14 mouse cellular contexts compared by ENCODE assay signal in the genomic region with DNA sequence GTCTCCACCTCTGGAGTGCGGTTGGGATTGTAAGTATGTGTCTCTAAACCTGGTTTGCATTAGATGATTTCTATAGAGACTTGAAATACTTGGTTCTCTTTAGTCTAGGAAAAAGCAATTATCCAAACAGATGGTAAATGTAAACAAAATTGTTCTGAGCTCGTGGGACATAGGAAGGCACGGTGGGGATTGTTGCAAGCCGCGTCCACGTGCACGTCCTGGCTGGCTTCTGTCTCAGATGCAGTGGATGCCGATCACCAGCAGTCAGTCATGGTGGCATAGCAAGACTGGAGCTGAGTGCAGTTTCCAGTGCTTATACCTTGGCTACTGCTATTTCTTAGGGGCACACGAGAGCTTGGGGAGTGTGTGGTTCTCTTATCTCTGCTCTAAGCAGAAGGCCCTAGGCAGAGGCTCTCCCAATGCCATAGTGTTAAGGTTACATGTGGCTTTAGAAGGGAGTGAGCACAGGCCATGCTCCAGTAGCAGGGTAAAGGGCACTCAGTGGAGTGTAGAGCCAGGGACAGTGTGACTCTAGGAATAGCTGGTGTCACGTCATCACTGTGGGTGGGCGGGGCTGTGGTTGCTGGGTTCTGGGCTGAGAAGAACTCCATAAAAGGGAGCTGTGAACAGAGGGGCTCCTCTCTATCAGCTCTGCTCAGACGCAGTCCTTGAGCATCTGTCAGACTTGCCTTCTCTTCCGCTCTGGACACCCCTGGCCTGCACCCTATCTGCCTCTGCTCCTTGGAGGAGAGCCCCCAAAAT. TPM values are rescaled to one million over a fixed set of nuclear protein-coding genes. Genes with fewer than 3 reads are reported as not detected.
DNase-seq lines count a peak whose midpoint lies in the region; ATAC-seq and TF ChIP-seq lines count a peak whose summit lies in the region.
"Had no signal": no experiment of that assay in that cellular context is flagged by ENCODE, and none has a peak within 500 bp of the region (broad histone marks: within the 10 kb centered on the region; RNA-seq: fewer than 3 reads in every experiment).

No protein-coding gene starts in this region.

- no peak for TF ChIP-seq CTCF in lung, embryonic 14.5 days (IDR thresholded peaks at IDR 0.05; ENCODE audit: low read depth)
- no peak for TF ChIP-seq CTCF in lung, adult 2 months (IDR thresholded peaks at IDR 0.05; ENCODE audit: insufficient read depth, low read length)

- H3K27me3 ChIP-seq in lung, embryonic 14.5 days (ENCODE audit: insufficient read depth, low read length) = no peaks in the 10 kb centered on the region
- H3K27me3 ChIP-seq in heart, embryonic 12.5 days (replicated peaks) = no peaks in the 10 kb centered on the region
- no peaks in the 10 kb centered on the region for H3K27me3 ChIP-seq in liver, embryonic 12.5 days (replicated peaks)
- no peaks in the 10 kb centered on the region; the same call in 1 of the 2 replicates for H3K27me3 ChIP-seq in stomach, embryonic 15.5 days (replicated peaks)
- H3K27me3 ChIP-seq in forebrain, embryonic 15.5 days = no peaks in the 10 kb centered on the region
- H3K27me3 ChIP-seq: midbrain, embryonic 12.5 days had no signal

- no peak overlapping the region for H3K4me2 ChIP-seq in lung, embryonic 14.5 days
- no peak overlapping the region for H3K4me2 ChIP-seq in heart, embryonic 12.5 days
- H3K4me2 ChIP-seq in liver, embryonic 12.5 days = no peak overlapping the region
- H3K4me2 ChIP-seq in stomach, embryonic 15.5 days = no peak overlapping the region
- H3K4me2 ChIP-seq in forebrain, embryonic 15.5 days (replicated peaks) = no peak overlapping the region
- H3K4me2 ChIP-seq: hindbrain, embryonic 14.5 days; midbrain, embryonic 12.5 days had no signal

- H3K9ac ChIP-seq in lung, embryonic 14.5 days = no peak overlapping the region
- H3K9ac ChIP-seq in heart, embryonic 12.5 days = no peak overlapping the region
- H3K9ac ChIP-seq in liver, embryonic 12.5 days = no peak overlapping the region
- H3K9ac ChIP-seq in stomach, embryonic 15.5 days = no peak overlapping the region
- H3K9ac ChIP-seq in forebrain, embryonic 15.5 days (replicated peaks) = no peak overlapping the region
- H3K9ac ChIP-seq: hindbrain, embryonic 14.5 days; midbrain, embryonic 12.5 days had no signal

- H3K4me3 ChIP-seq in lung, embryonic 14.5 days (ENCODE audit: low read depth, low read length) = no peak overlapping the region
- H3K4me3 ChIP-seq in lung, adult 2 months (replicated peaks; ENCODE audit: extremely low read depth, low read depth, low read length) = no peak overlapping the region
- H3K4me3 ChIP-seq in heart, embryonic 12.5 days = no peak overlapping the region
- H3K4me3 ChIP-seq in liver, embryonic 12.5 days = no peak overlapping the region
- no peak overlapping the region for H3K4me3 ChIP-seq in stomach, embryonic 15.5 days (replicated peaks)
- no peak overlapping the region for H3K4me3 ChIP-seq in forebrain, embryonic 15.5 days
- H3K4me3 ChIP-seq: erythroblast, embryonic 14.5 days; midbrain, embryonic 12.5 days had no signal

- WGBS in lung, embryonic 14.5 days = 51% methylated on average over 13 of the region's 13 CpGs
- WGBS in lung, adult 2 months = 70% methylated on average over 13 of the region's 13 CpGs
- 66% methylated on average over 13 of the region's 13 CpGs for WGBS in heart, embryonic 12.5 days
- 61% methylated on average over 13 of the region's 13 CpGs for WGBS in liver, embryonic 12.5 days (ENCODE audit: insufficient replicate concordance)
- 57% methylated on average over 13 of the region's 13 CpGs for WGBS in stomach, embryonic 15.5 days
- WGBS in forebrain, embryonic 15.5 days = 88% methylated on average over 13 of the region's 13 CpGs

- no peaks in the 10 kb centered on the region for H3K9me3 ChIP-seq in lung, embryonic 14.5 days (ENCODE audit: low read depth, low read length)
- no peaks in the 10 kb centered on the region for H3K9me3 ChIP-seq in heart, embryonic 12.5 days (replicated peaks)
- H3K9me3 ChIP-seq in liver, embryonic 12.5 days (replicated peaks) = no peaks in the 10 kb centered on the region
- H3K9me3 ChIP-seq in stomach, embryonic 15.5 days = no peaks in the 10 kb centered on the region
- H3K9me3 ChIP-seq in forebrain, embryonic 15.5 days = no peaks in the 10 kb centered on the region
- H3K9me3 ChIP-seq: midbrain, embryonic 12.5 days had no signal

- H3K4me1 ChIP-seq in lung, embryonic 14.5 days (ENCODE audit: insufficient read depth) = no peaks in the 10 kb centered on the region
- H3K4me1 ChIP-seq in lung, adult 2 months (ENCODE audit: control insufficient read depth, insufficient read depth, low read length) = no peaks in the 10 kb centered on the region; the same call in 1 of the 2 replicates
- H3K4me1 ChIP-seq in heart, embryonic 12.5 days (replicated peaks) = peaks cover 63% of the 10 kb centered on the region
- H3K4me1 ChIP-seq in liver, embryonic 12.5 days = peaks cover 26% of the 10 kb centered on the region
- H3K4me1 ChIP-seq in stomach, embryonic 15.5 days = no peaks in the 10 kb centered on the region
- no peaks in the 10 kb centered on the region for H3K4me1 ChIP-seq in forebrain, embryonic 15.5 days
- H3K4me1 ChIP-seq: midbrain, embryonic 12.5 days had no signal

- DNase-seq in lung, embryonic 14.5 days = peak; percentile 32
- no peak for DNase-seq in lung, adult 2 months
- DNase-seq in retina, postnatal 1 day = no peak
- DNase-seq: gastrocnemius, postnatal 10 days; thymus, postnatal 25 days had no signal

- peak; percentile 83 for ATAC-seq in lung, embryonic 14.5 days (ENCODE audit: insufficient read depth)
- peak; percentile 83 for ATAC-seq in heart, embryonic 12.5 days (ENCODE audit: insufficient number of reproducible peaks, low FRiP score)
- peak; percentile 82 for ATAC-seq in liver, embryonic 12.5 days
- ATAC-seq in stomach, embryonic 15.5 days (ENCODE audit: insufficient read depth, low FRiP score, low read depth) = peak; percentile 22; the same call in 1 of the 2 replicates
- ATAC-seq in forebrain, embryonic 15.5 days (replicated peaks) = no peak

- no peak for TF ChIP-seq POLR2A in lung, adult 2 months (IDR thresholded peaks at IDR 0.05; ENCODE audit: borderline replicate concordance, extremely low read depth, low read depth, low read length)

- H3K27ac ChIP-seq in lung, embryonic 14.5 days (ENCODE audit: low read depth) = no peak overlapping the region
- H3K27ac ChIP-seq in heart, embryonic 12.5 days (ENCODE audit: poor library complexity, severe bottlenecking) = peak overlapping the region; percentile 81
- H3K27ac ChIP-seq in liver, embryonic 12.5 days = no peak overlapping the region
- no peak overlapping the region for H3K27ac ChIP-seq in stomach, embryonic 15.5 days
- no peak overlapping the region for H3K27ac ChIP-seq in forebrain, embryonic 15.5 days (replicated peaks)
- H3K27ac ChIP-seq: hindbrain, embryonic 14.5 days; midbrain, embryonic 12.5 days had no signal

- H3K36me3 ChIP-seq in lung, embryonic 14.5 days (ENCODE audit: insufficient read depth) = no peaks in the 10 kb centered on the region
- 0 out of 2 replicates have a peak, but pooled peaks cover 7% of the 10 kb centered on the region for H3K36me3 ChIP-seq in heart, embryonic 12.5 days
- H3K36me3 ChIP-seq in liver, embryonic 12.5 days = no peaks in the 10 kb centered on the region
- H3K36me3 ChIP-seq in stomach, embryonic 15.5 days = no peaks in the 10 kb centered on the region
- H3K36me3 ChIP-seq in forebrain, embryonic 15.5 days = no peaks in the 10 kb centered on the region
- H3K36me3 ChIP-seq: midbrain, embryonic 12.5 days had no signal

RNA-seq across cellular contexts. Expression of gene Kcnj5, which starts 8.6 kb away (rescaled TPM):
- polyA plus RNA-seq in lung, embryonic 14.5 days (2014; fragmentation: Nextera tagmentation; extraction: Ambion mirVana) = 0.32 and 0.99 TPM in 2 replicates
- polyA plus RNA-seq in lung, adult 2 months (2012; rRNA removed) = 0.96 and 1.7 TPM in 2 replicates
- 24.8 and 29.4 TPM in 2 replicates for polyA plus RNA-seq in heart, embryonic 12.5 days (2016; fragmentation: Nextera tagmentation; extraction: Ambion mirVana)
- polyA plus RNA-seq in liver, embryonic 12.5 days (2016; fragmentation: Nextera tagmentation; extraction: Ambion mirVana) = 3.2 and 3.4 TPM in 2 replicates
- 0.08 and 0.13 TPM in 2 replicates for polyA plus RNA-seq in stomach, embryonic 15.5 days (2015; fragmentation: Nextera tagmentation; extraction: Ambion mirVana)
- 0.75 and 0.82 TPM in 2 replicates for polyA plus RNA-seq in forebrain, embryonic 15.5 days (2015; fragmentation: Nextera tagmentation; extraction: Ambion mirVana)
- polyA plus RNA-seq: erythroblast, embryonic 14.5 days had no signal

RNA-seq across cellular contexts. Expression of gene Kcnj1, which starts 36.7 kb away (rescaled TPM):
- polyA plus RNA-seq in lung, embryonic 14.5 days (2014; fragmentation: Nextera tagmentation; extraction: Ambion mirVana) = not detected in 2 replicates
- not detected in 2 replicates for polyA plus RNA-seq in lung, adult 2 months (2012; rRNA removed)
- not detected in 2 replicates for polyA plus RNA-seq in heart, embryonic 12.5 days (2016; fragmentation: Nextera tagmentation; extraction: Ambion mirVana)
- not detected in 2 replicates for polyA plus RNA-seq in liver, embryonic 12.5 days (2016; fragmentation: Nextera tagmentation; extraction: Ambion mirVana)
- 0.06 TPM in 1 of 2 replicates, not detected in the other for polyA plus RNA-seq in stomach, embryonic 15.5 days (2015; fragmentation: Nextera tagmentation; extraction: Ambion mirVana)
- polyA plus RNA-seq in forebrain, embryonic 15.5 days (2015; fragmentation: Nextera tagmentation; extraction: Ambion mirVana) = not detected in 2 replicates
- polyA plus RNA-seq: brain, embryonic 14.5 days; erythroblast, embryonic 14.5 days; midbrain, embryonic 12.5 days; neural tube, embryonic 14.5 days had no signal
